Mouse (Mus musculus): ENCODE results near the gene Gm44965.

- peak; percentile 27; the same call in 1 of the 2 replicates for TF ChIP-seq CTCF (IDR thresholded peaks at IDR 0.05; ENCODE audit: insufficient read depth, low read length)
- TF ChIP-seq POLR2A (IDR thresholded peaks at IDR 0.05; ENCODE audit: borderline replicate concordance, extremely low read depth, low read depth, low read length): no peak
Observed at GRCm38 (mm10) chr6:48642764-48643292, 49.1 kb downstream of the Gm44965 start.
